Mouse (Mus musculus) retina, postnatal 7 days (tissue): ENCODE results near the gene Cd82.

ENCODE experiments used
- DNase-seq: peaks from one replicate; pipeline ENCODE4 v3.0.0-alpha.2; 2012; ENCODE audit warnings: low read depth, low spot score

The Cd82 gene

GRCm38 (mm10) chr2:93462760-93463159, at the start of gene Cd82:
Gene Cd82, minus strand, starts transcription at chr2:93463140.
- peak; percentile 57 for DNase-seq

- DNase-seq: no peak
These were observed 49.2 kb upstream of the Cd82 start for GRCm38 (mm10) chr2:93512130-93512529.

GRCm38 (mm10) chr2:93510839-93511238, 47.9 kb upstream of the Cd82 start:
- no peak for DNase-seq

- no peak for DNase-seq
These were observed 47.1 kb upstream of the Cd82 start for GRCm38 (mm10) chr2:93509777-93510750.

GRCm38 (mm10) chr2:93505091-93505490, 42.2 kb upstream of the Cd82 start:
- DNase-seq: no peak

- no peak for DNase-seq
These were observed 40.4 kb upstream of the Cd82 start for GRCm38 (mm10) chr2:93503353-93503752.

GRCm38 (mm10) chr2:93501303-93501702, 38.4 kb upstream of the Cd82 start:
- no peak for DNase-seq

GRCm38 (mm10) chr2:93497221-93497620, 34.3 kb upstream of the Cd82 start:
- DNase-seq: no peak

GRCm38 (mm10) chr2:93495170-93495569, 32.2 kb upstream of the Cd82 start:
- DNase-seq: no peak

- no peak for DNase-seq
These were observed 30.6 kb upstream of the Cd82 start for GRCm38 (mm10) chr2:93493541-93493940.

- DNase-seq: no peak
These were observed 27.6 kb upstream of the Cd82 start for GRCm38 (mm10) chr2:93490516-93490915.

GRCm38 (mm10) chr2:93488911-93489587, 26.1 kb upstream of the Cd82 start:
- DNase-seq: no peak

GRCm38 (mm10) chr2:93485459-93485858, 22.5 kb upstream of the Cd82 start:
- DNase-seq: no peak

GRCm38 (mm10) chr2:93482036-93482644, 19.2 kb upstream of the Cd82 start:
- DNase-seq: no peak

GRCm38 (mm10) chr2:93478744-93479143, 15.8 kb upstream of the Cd82 start:
- DNase-seq: no peak

GRCm38 (mm10) chr2:93477519-93477918, 14.6 kb upstream of the Cd82 start:
- peak; percentile 41 for DNase-seq

- DNase-seq: no peak
These were observed 13.5 kb upstream of the Cd82 start for GRCm38 (mm10) chr2:93476487-93476886.

GRCm38 (mm10) chr2:93475040-93475439, 12.1 kb upstream of the Cd82 start:
- peak; percentile 84 for DNase-seq

GRCm38 (mm10) chr2:93473915-93474314, 11.0 kb upstream of the Cd82 start:
- no peak for DNase-seq

GRCm38 (mm10) chr2:93470849-93471576, 8.1 kb upstream of the Cd82 start:
- peak; percentile 76 for DNase-seq

- DNase-seq: no peak
These were observed 7.2 kb upstream of the Cd82 start for GRCm38 (mm10) chr2:93470127-93470526.

- DNase-seq: no peak
These were observed 6.2 kb upstream of the Cd82 start for GRCm38 (mm10) chr2:93469118-93469517.
